ENCODE assay signal across 8 mouse cellular contexts in the genomic region with DNA sequence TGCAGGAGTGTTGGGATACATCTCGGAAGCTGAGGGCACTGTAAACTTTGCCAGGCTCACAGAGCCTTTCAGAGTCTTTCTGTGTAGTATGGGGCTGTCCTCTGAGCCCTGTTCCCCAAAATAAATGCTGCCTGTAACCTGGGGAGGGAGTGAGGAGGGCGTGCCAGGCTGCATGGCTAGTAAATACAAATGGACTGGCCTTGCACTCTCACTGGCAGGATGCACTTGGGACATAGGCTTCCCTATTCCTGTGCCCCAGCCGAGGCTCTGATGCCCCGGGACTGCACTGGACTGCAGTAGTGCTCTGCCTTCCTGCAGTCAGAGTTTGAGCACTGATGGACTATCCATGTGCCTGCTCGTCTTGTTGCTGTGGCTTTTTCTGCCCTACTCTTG. TPM values are rescaled to one million over a fixed set of nuclear protein-coding genes. Genes with fewer than 3 reads are reported as not detected.
DNase-seq lines count a peak whose midpoint lies in the region; ATAC-seq and TF ChIP-seq lines count a peak whose summit lies in the region.

No protein-coding gene starts in this region.

- H3K27ac ChIP-seq in heart, embryonic 14.5 days (replicated peaks in 1 of 2; ENCODE audit: control insufficient read depth in 1 of 2, insufficient read depth in 1 of 2, low read depth in 2 of 2, low read length in 2 of 2), result peak overlapping the region; percentile 98 to 99
- peak overlapping the region; percentile 86 for H3K27ac ChIP-seq in liver, embryonic 16.5 days (ENCODE audit: low read length)

- H3K79me2 ChIP-seq in C2C12 (ENCODE audit: control insufficient read depth, insufficient read depth), result peaks cover 50% of the 10 kb centered on the region

- TF ChIP-seq CTCF in C2C12 (IDR thresholded peaks at IDR 0.05; ENCODE audit: control insufficient read depth, insufficient read depth, insufficient read length), result no peak

- H3K4me3 ChIP-seq in C2C12 (ENCODE audit: insufficient read depth, poor library complexity, severe bottlenecking), result no peak overlapping the region
- peak overlapping the region; percentile 39 to 41 for H3K4me3 ChIP-seq in heart, embryonic 14.5 days (ENCODE audit: control insufficient read depth in 1 of 2, insufficient read depth in 1 of 2, low read depth in 1 of 2, low read length in 2 of 2)
- H3K4me3 ChIP-seq in liver, embryonic 16.5 days (ENCODE audit: low read depth, low read length), result peak overlapping the region; percentile 24; the same call in 1 of the 2 replicates

- peaks cover 62 to 76% of the 10 kb centered on the region in 2 experiments for H3K4me1 ChIP-seq in heart, embryonic 14.5 days (ENCODE audit: control insufficient read depth in 2 of 2, insufficient read depth in 2 of 2, low read length in 2 of 2)
- peaks cover 29% of the 10 kb centered on the region for H3K4me1 ChIP-seq in liver, embryonic 16.5 days (ENCODE audit: control insufficient read depth, low read depth, low read length)

- no peaks in the 10 kb centered on the region for H3K9me3 ChIP-seq in heart, embryonic 14.5 days (ENCODE audit: control insufficient read depth, low read length)
- no peaks in the 10 kb centered on the region for H3K9me3 ChIP-seq in liver, embryonic 16.5 days (replicated peaks; ENCODE audit: control insufficient read depth, low read length)

- WGBS in heart, embryonic 14.5 days, result 24% methylated on average over 5 of the region's 5 CpGs
- 67% methylated on average over 5 of the region's 5 CpGs for WGBS in liver, embryonic 16.5 days (ENCODE audit: insufficient replicate concordance)

- H3K79me3 ChIP-seq in C2C12 (ENCODE audit: low read depth), result peaks cover 16% of the 10 kb centered on the region

- peak; percentile 34 for DNase-seq in adrenal gland, postnatal 14 days
- DNase-seq in adrenal gland, postnatal 4 days (ENCODE audit: low spot score in 2 of 2), result no peak
- no peak for DNase-seq in cerebellum, adult 11-12 months
- no peak for DNase-seq in thymus, postnatal 0 days (ENCODE audit: low spot score)
- no peak for DNase-seq in cerebellum, postnatal 10 days

- peak overlapping the region; percentile 65 for H3ac ChIP-seq in C2C12 (ENCODE audit: control insufficient read depth, insufficient read length, low read depth)

- peaks cover 76% of the 10 kb centered on the region for H3K36me3 ChIP-seq in C2C12 (ENCODE audit: control insufficient read depth, insufficient read depth)
- peaks cover 73% of the 10 kb centered on the region for H3K36me3 ChIP-seq in heart, embryonic 14.5 days (ENCODE audit: control insufficient read depth, insufficient read depth, low read length)
- peaks cover 53% of the 10 kb centered on the region for H3K36me3 ChIP-seq in liver, embryonic 16.5 days (ENCODE audit: control insufficient read depth, insufficient read depth)

- no peaks in the 10 kb centered on the region for H3K27me3 ChIP-seq in C2C12 (ENCODE audit: control insufficient read depth, insufficient read depth, insufficient read length)
- H3K27me3 ChIP-seq in heart, embryonic 14.5 days (ENCODE audit: control insufficient read depth, insufficient read depth, low read length), result no peaks in the 10 kb centered on the region
- H3K27me3 ChIP-seq in liver, embryonic 16.5 days (ENCODE audit: control insufficient read depth, insufficient read depth, low read depth, low read length), result no peaks in the 10 kb centered on the region

- H3K4me2 ChIP-seq in heart, embryonic 14.5 days (ENCODE audit: low read length), result peak overlapping the region; percentile 87
- H3K4me2 ChIP-seq in liver, embryonic 16.5 days (ENCODE audit: low read depth, low read length), result peak overlapping the region; percentile 40

- peak overlapping the region; percentile 86 for H3K9ac ChIP-seq in heart, embryonic 14.5 days (ENCODE audit: low read length)
- H3K9ac ChIP-seq in liver, embryonic 16.5 days (ENCODE audit: low read depth, low read length), result peak overlapping the region; percentile 0; the same call in 1 of the 2 replicates

- ATAC-seq in heart, embryonic 14.5 days (ENCODE audit: insufficient number of reproducible peaks, insufficient read depth, low FRiP score, low read depth), result no peak
- no peak for ATAC-seq in liver, embryonic 16.5 days (ENCODE audit: low read depth)

TF ChIP-seq in C2C12, 6 proteins besides CTCF, POLR2A, EP300 and RAD21:
- TF ChIP-seq USF1 (IDR thresholded peaks at IDR 0.05; ENCODE audit: low read depth) (no peak), CEBPB (IDR thresholded peaks at IDR 0.05; ENCODE audit: low read depth) (no peak), FOSL1 (IDR thresholded peaks at IDR 0.05; ENCODE audit: insufficient read depth, low read length, poor library complexity, severe bottlenecking) (no peak), MYOG (IDR thresholded peaks at IDR 0.05; ENCODE audit: control insufficient read depth, extremely low read depth, insufficient read length) (no peak), MYOD1 (IDR thresholded peaks at IDR 0.05; ENCODE audit: control insufficient read depth, insufficient read length, low read depth) (no peak), MAX (IDR thresholded peaks at IDR 0.05) (no peak)

RNA-seq across cellular contexts. Expression of gene Ptpa, which starts 26.7 kb away (rescaled TPM):
- 145 and 155 TPM in 2 replicates for total RNA-seq in adrenal gland, postnatal 14 days (2021)
- 100 to 1,000 TPM; 165 to 169 TPM for total RNA-seq in adrenal gland, postnatal 4 days (2021)
- 213 TPM for polyA plus RNA-seq in C2C12 (2012; fragmentation: generic; extraction: Trizol)
- polyA plus RNA-seq in heart, embryonic 14.5 days (2014; fragmentation: Nextera tagmentation; extraction: Ambion mirVana), result 42.0 and 61.2 TPM in 2 replicates
- polyA plus RNA-seq in liver, embryonic 16.5 days (2015; fragmentation: Nextera tagmentation; extraction: Ambion mirVana), result 121 TPM in 2 replicates
- polyA plus RNA-seq in thymus, postnatal 0 days (2015; fragmentation: Nextera tagmentation; extraction: Ambion mirVana), result 127 and 128 TPM in 2 replicates

RNA-seq across cellular contexts. Expression of gene Crat, which starts 26.9 kb away (rescaled TPM):
- total RNA-seq in adrenal gland, postnatal 14 days (2021), result 291 and 301 TPM in 2 replicates
- total RNA-seq in adrenal gland, postnatal 4 days (2021), result 10 to 100 TPM; 77.6 to 90.3 TPM
- polyA plus RNA-seq in C2C12 (2012; fragmentation: generic; extraction: Trizol), result 22.5 TPM
- 127 and 135 TPM in 2 replicates for polyA plus RNA-seq in heart, embryonic 14.5 days (2014; fragmentation: Nextera tagmentation; extraction: Ambion mirVana)
- 24.2 and 31.3 TPM in 2 replicates for polyA plus RNA-seq in liver, embryonic 16.5 days (2015; fragmentation: Nextera tagmentation; extraction: Ambion mirVana)
- polyA plus RNA-seq in thymus, postnatal 0 days (2015; fragmentation: Nextera tagmentation; extraction: Ambion mirVana), result 7.9 and 10.2 TPM in 2 replicates

RNA-seq across cellular contexts. Expression of gene Ier5l, which starts 31.5 kb away (rescaled TPM):
- 6.4 and 6.8 TPM in 2 replicates for total RNA-seq in adrenal gland, postnatal 14 days (2021)
- 10 to 100 TPM; 10.6 to 11.6 TPM for total RNA-seq in adrenal gland, postnatal 4 days (2021)
- 61.4 TPM for polyA plus RNA-seq in C2C12 (2012; fragmentation: generic; extraction: Trizol)
- 3.5 and 4.2 TPM in 2 replicates for polyA plus RNA-seq in heart, embryonic 14.5 days (2014; fragmentation: Nextera tagmentation; extraction: Ambion mirVana)
- polyA plus RNA-seq in liver, embryonic 16.5 days (2015; fragmentation: Nextera tagmentation; extraction: Ambion mirVana), result 0.07 TPM in 1 of 2 replicates, not detected in the other
- polyA plus RNA-seq in thymus, postnatal 0 days (2015; fragmentation: Nextera tagmentation; extraction: Ambion mirVana), result 0.55 and 0.69 TPM in 2 replicates

RNA-seq across cellular contexts. Expression of gene Dolpp1, which starts 50.4 kb away (rescaled TPM):
- total RNA-seq in adrenal gland, postnatal 14 days (2021), result 18.7 and 19.5 TPM in 2 replicates
- 10 to 100 TPM; 25.9 to 33.9 TPM for total RNA-seq in adrenal gland, postnatal 4 days (2021)
- polyA plus RNA-seq in C2C12 (2012; fragmentation: generic; extraction: Trizol), result 19.4 TPM
- polyA plus RNA-seq in heart, embryonic 14.5 days (2014; fragmentation: Nextera tagmentation; extraction: Ambion mirVana), result 16.8 and 20.8 TPM in 2 replicates
- 14.7 and 16.5 TPM in 2 replicates for polyA plus RNA-seq in liver, embryonic 16.5 days (2015; fragmentation: Nextera tagmentation; extraction: Ambion mirVana)
- 27.8 and 28.1 TPM in 2 replicates for polyA plus RNA-seq in thymus, postnatal 0 days (2015; fragmentation: Nextera tagmentation; extraction: Ambion mirVana)

Comparison
In these comparisons a context has a peak if more than half of its experiments do, and no peak if none do; other contexts are left out.
1. RNA of gene Ier5l, which starts 31.5 kb away (polyA plus RNA-seq): 61.4 TPM in C2C12 (single experiment); 3.5 to 4.2 TPM in heart, embryonic 14.5 days, 0.55 to 0.69 TPM in thymus, postnatal 0 days and 0.07 TPM in liver, embryonic 16.5 days; every median in the first group is over 10 times any median in the second.